Mouse (Mus musculus): ENCODE measurements around the gene Itga5. TPM values are rescaled to one million over a fixed set of nuclear protein-coding genes. Genes with fewer than 3 reads are reported as not detected.
A peak's percentile ranks its signal among the peaks of the same experiment; 100 is the strongest.
"Not testable (repeated sequence)": the region's sequence is repeated elsewhere in the genome, so short reads cannot be mapped to it uniquely, and the experiment has no call there.

The Itga5 gene
- polyA plus RNA-seq (2012; ENCODE audit: insufficient read depth, insufficient read length, missing spikeins): 2.7 and 5.3 TPM in 2 replicates

GRCm38 (mm10) chr15:103366376-103367149, at the start of gene Itga5:
Gene Itga5 (minus strand): TSS chr15:103366763.
- peak within 1 kb of the TSS; percentile 90 for H3K27ac ChIP-seq (replicated peaks; ENCODE audit: low read depth, low read length)
- H3K4me3 ChIP-seq (ENCODE audit: insufficient read depth, low read depth, low read length): peak within 1 kb of the TSS; percentile 96
- H3K4me1 ChIP-seq (ENCODE audit: control insufficient read depth, insufficient read depth, insufficient read length, low read length): peaks cover 7% of the 10 kb centered on the region; the same call in 1 of the 2 replicates

DNA sequence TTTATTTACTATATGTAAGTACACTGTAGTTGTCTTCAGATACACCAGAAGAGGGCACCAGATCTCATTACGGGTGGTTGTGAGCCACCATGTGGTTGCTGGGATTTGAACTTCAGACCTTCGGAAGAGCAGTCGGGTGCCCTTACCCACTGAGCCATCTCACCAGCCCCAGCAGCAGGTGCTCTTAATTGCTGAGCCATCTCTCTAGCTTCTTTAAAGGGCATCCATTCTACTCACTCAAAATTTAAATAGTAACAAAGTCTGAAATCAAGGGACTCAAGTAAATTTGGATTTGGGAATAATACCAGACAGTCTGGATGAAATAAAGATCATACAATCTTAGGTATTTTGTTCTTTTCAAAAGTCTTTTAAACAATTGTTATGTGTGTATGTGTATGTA, 39.0 kb upstream of the Itga5 start:
- not testable (repeated sequence) for H3K4me1 ChIP-seq (ENCODE audit: control insufficient read depth, insufficient read depth, insufficient read length, low read length); H3K27ac ChIP-seq (replicated peaks; ENCODE audit: low read depth, low read length)

GRCm38 (mm10) chr15:103401361-103401760, 34.8 kb upstream of the Itga5 start:
- Histone ChIP-seq H3K4me1 (ENCODE audit: control insufficient read depth, insufficient read depth, insufficient read length, low read length) (no peaks in the 10 kb centered on the region), H3K4me3 (ENCODE audit: insufficient read depth, low read depth, low read length) (no peak overlapping the region), H3K27ac (replicated peaks; ENCODE audit: low read depth, low read length) (no peak overlapping the region)

More for the DNA sequence above, 39.0 kb upstream of the Itga5 start:
- not testable (repeated sequence) for H3K4me3 ChIP-seq (ENCODE audit: insufficient read depth, low read depth, low read length)

GRCm38 (mm10) chr15:103393577-103393976, 27.0 kb upstream of the Itga5 start:
- H3K4me3 ChIP-seq (ENCODE audit: insufficient read depth, low read depth, low read length): no peak overlapping the region
- no peak overlapping the region for H3K27ac ChIP-seq (replicated peaks; ENCODE audit: low read depth, low read length)
- H3K4me1 ChIP-seq (ENCODE audit: control insufficient read depth, insufficient read depth, insufficient read length, low read length): no peaks in the 10 kb centered on the region

- Histone ChIP-seq H3K27ac (replicated peaks; ENCODE audit: low read depth, low read length) (no peak overlapping the region), H3K4me1 (ENCODE audit: control insufficient read depth, insufficient read depth, insufficient read length, low read length) (peaks cover 4% of the 10 kb centered on the region), H3K4me3 (ENCODE audit: insufficient read depth, low read depth, low read length) (no peak overlapping the region)
Observed at GRCm38 (mm10) chr15:103388556-103389145, 22.1 kb upstream of the Itga5 start.

DNA sequence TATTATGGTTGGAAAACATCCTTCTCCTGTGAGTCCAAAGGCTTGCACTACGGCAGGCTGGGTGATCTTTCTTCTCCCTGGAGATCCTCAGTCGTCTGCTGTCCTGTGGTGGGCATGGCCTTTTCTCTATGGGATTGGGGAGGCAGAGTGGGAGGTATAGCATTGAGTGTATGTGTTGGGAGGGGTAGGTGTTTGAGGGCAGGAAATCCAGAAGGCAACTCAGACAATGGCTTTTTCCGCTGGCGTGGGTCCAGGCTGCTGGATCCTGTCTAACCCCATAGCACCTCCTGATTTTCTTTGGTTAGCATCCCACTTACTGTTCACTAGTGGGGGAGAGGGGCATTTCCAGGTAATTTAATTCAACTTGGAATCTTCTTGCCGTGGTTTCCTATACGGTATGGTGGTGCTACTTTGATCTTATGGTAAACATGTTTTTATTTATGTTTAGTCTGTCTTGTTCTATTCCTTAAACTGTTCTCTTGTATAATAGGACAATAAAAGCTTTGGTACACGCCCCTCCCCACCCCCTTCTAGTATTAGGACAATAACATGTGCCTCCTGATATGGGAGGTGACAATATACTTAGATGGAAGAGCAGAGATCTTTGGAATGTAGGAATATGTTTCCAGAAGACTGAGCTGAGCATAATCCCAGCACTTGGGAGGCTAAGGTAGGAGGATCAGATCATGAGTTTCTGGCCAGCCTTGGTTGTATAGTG, 17.4 kb upstream of the Itga5 start:
- H3K4me3 ChIP-seq (ENCODE audit: insufficient read depth, low read depth, low read length): peak overlapping the region; percentile 24
- H3K27ac ChIP-seq (replicated peaks; ENCODE audit: low read depth, low read length): peak overlapping the region; percentile 92
- H3K4me1 ChIP-seq (ENCODE audit: control insufficient read depth, insufficient read depth, insufficient read length, low read length): peaks cover 15% of the 10 kb centered on the region

GRCm38 (mm10) chr15:103382795-103383406, 16.3 kb upstream of the Itga5 start:
- H3K27ac ChIP-seq (replicated peaks; ENCODE audit: low read depth, low read length): peak overlapping the region; percentile 92
- peak overlapping the region; percentile 24; the same call in 1 of the 2 replicates for H3K4me3 ChIP-seq (ENCODE audit: insufficient read depth, low read depth, low read length)
- peaks cover 25% of the 10 kb centered on the region for H3K4me1 ChIP-seq (ENCODE audit: control insufficient read depth, insufficient read depth, insufficient read length, low read length)

- H3K27ac ChIP-seq (replicated peaks; ENCODE audit: low read depth, low read length): 0 out of 2 replicates have a peak overlapping the region, but pooled peaks have one; percentile 39
Observed at GRCm38 (mm10) chr15:103382075-103382474, 15.5 kb upstream of the Itga5 start.

GRCm38 (mm10) chr15:103378665-103379356, 12.2 kb upstream of the Itga5 start:
- peaks cover 37% of the 10 kb centered on the region for H3K4me1 ChIP-seq (ENCODE audit: control insufficient read depth, insufficient read depth, insufficient read length, low read length)
- H3K27ac ChIP-seq (replicated peaks; ENCODE audit: low read depth, low read length): 0 out of 2 replicates have a peak overlapping the region, but pooled peaks have one; percentile 2
- H3K4me3 ChIP-seq (ENCODE audit: insufficient read depth, low read depth, low read length): no peak overlapping the region

More at GRCm38 (mm10) chr15:103382075-103382474, 15.5 kb upstream of the Itga5 start:
- Histone ChIP-seq H3K4me3 (ENCODE audit: insufficient read depth, low read depth, low read length) (no peak overlapping the region), H3K4me1 (ENCODE audit: control insufficient read depth, insufficient read depth, insufficient read length, low read length) (peaks cover 33% of the 10 kb centered on the region)

DNA sequence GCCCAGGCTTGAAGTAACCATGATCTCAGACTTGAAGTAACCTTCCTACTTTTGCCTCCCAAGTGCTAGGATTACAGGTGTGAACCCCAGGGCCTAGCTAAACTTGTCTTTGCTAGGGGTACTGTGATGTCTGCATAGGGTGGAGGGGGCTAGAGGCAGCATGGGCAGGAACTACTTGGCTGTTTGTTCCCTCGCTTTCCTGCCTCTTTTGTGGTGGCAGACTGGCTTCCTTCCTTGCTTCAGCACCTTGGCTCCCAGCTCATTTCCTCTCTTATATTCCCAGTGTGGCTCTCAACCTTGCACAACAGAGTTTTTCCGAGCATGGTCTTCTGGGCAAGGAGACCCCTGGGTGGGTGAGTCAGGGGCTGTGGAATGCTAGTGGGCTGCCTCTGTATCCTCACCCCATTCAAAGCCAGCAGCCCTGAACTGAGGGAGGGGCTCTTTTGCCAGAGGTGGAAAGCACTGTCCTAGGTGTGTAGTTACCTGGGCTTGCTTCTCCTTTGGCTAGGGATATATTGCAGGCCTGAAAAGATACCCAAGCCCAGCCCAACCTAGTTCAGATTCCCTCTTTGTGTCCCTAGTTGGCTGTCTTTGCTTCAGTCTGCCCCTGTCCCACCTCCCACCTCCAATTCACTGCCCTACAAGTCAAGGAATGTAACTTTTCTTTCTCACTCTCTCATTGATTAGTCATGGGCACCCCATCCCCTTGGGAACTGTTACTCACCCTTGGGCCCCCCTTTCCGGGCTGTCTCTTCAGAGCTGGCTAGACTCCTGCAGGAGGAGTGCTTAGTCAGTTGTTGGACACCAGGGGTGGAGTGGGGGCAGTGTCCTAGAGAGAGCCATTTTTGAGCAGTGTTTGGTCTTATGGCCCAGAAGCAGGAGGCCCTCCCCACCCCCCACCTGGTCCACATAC, 11.4 kb upstream of the Itga5 start:
- Histone ChIP-seq H3K4me1 (ENCODE audit: control insufficient read depth, insufficient read depth, insufficient read length, low read length) (peaks cover 30% of the 10 kb centered on the region), H3K4me3 (ENCODE audit: insufficient read depth, low read depth, low read length) (no peak overlapping the region), H3K27ac (replicated peaks; ENCODE audit: low read depth, low read length) (peak overlapping the region; percentile 2)

GRCm38 (mm10) chr15:103376837-103377269, 10.3 kb upstream of the Itga5 start:
- Histone ChIP-seq H3K4me1 (ENCODE audit: control insufficient read depth, insufficient read depth, insufficient read length, low read length) (peaks cover 27% of the 10 kb centered on the region), H3K4me3 (ENCODE audit: insufficient read depth, low read depth, low read length) (no peak overlapping the region), H3K27ac (replicated peaks; ENCODE audit: low read depth, low read length) (no peak overlapping the region)

DNA sequence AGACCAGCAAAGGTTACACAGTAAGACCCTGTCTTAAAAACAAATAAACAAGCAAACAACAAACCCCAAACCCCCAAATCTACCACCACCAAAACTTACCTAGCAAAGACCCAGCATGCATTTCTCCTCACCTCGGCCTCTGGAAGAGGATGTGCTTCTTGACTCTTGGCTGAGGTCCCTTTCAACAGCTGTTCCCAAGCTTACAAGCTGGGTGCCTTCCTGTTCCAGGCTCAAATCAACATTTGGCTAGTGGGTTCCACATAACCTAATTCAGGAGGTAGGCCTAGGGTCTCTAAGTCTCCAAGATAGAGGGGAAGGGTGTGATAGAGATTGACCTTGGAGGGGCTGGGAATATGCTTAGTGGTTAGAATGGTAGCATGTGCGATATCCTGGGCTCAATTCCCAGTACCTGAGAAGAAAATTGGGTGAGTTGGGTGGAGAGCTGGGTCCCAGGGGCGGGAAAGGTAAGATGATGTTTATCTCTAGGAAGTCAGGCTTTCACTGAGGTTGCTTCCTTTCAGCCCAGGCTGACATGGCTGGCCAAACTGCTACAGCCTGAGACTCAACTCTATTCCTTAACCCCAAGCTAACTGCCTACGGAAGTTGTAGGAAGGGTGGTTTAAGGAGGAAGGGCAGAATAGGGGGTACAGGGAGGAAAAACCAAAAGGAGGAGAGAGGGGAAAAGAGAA, 8.7 kb upstream of the Itga5 start:
- H3K27ac ChIP-seq (replicated peaks; ENCODE audit: low read depth, low read length): peak overlapping the region; percentile 59
- H3K4me1 ChIP-seq (ENCODE audit: control insufficient read depth, insufficient read depth, insufficient read length, low read length): peaks cover 27% of the 10 kb centered on the region
- no peak overlapping the region for H3K4me3 ChIP-seq (ENCODE audit: insufficient read depth, low read depth, low read length)

GRCm38 (mm10) chr15:103372461-103372860, 5.9 kb upstream of the Itga5 start:
- Histone ChIP-seq H3K4me3 (ENCODE audit: insufficient read depth, low read depth, low read length) (no peak overlapping the region), H3K27ac (replicated peaks; ENCODE audit: low read depth, low read length) (no peak overlapping the region), H3K4me1 (ENCODE audit: control insufficient read depth, insufficient read depth, insufficient read length, low read length) (peaks cover 12% of the 10 kb centered on the region)
